Mouse (Mus musculus) cortical plate, adult 2 months (tissue): ENCODE results near the gene Mamdc2. TPM values are rescaled to one million over a fixed set of nuclear protein-coding genes. Genes with fewer than 3 reads are reported as not detected.

Experiments used
- H3K27ac ChIP-seq: fragments of 200-500 bp; 2 replicates; pipeline ENCODE4 v1.5.1; 2012; ENCODE audit warnings: low read length, control low read depth, inconsistent platforms; ENCODE audit not compliant: insufficient read depth
- H3K4me1 ChIP-seq: fragments of 200-500 bp; 2 replicates; pipeline ENCODE4 v1.6.1; 2011; ENCODE audit warnings: low read length; ENCODE audit not compliant: control insufficient read depth, insufficient read depth
- H3K4me3 ChIP-seq: fragments of 200-500 bp; 2 replicates; pipeline ENCODE4 v1.5.1; 2011; ENCODE audit warnings: mild to moderate bottlenecking, low read length, control low read depth; ENCODE audit not compliant: insufficient read depth
- CTCF ChIP-seq: fragments of 200-500 bp; IDR thresholded peaks from 2 replicates; pipeline ENCODE4 v1.5.1; 2011; ENCODE audit warnings: mild to moderate bottlenecking, control low read depth, low read length; ENCODE audit not compliant: insufficient read depth; ENCODE audit errors: extremely low read depth
- POLR2A ChIP-seq: fragments of 200-500 bp; IDR thresholded peaks from 2 replicates; pipeline ENCODE4 v1.6.1; 2011; ENCODE audit warnings: mild to moderate bottlenecking, low read length, control low read depth; ENCODE audit not compliant: insufficient read depth; ENCODE audit errors: extremely low read depth
- polyA plus RNA-seq: library from polyadenylated mRNA; depleted of rRNA; stranded (reverse); fragments of >200 nt; gene quantifications from 2 replicates; pipeline ENCODE4 v1.2.3, GENCODE M21; 2012

Gene Mamdc2
- polyA plus RNA-seq, 1 experiment, result 0.92 TPM

GRCm38 (mm10) chr19:23362006-23362405, 86.2 kb downstream of the Mamdc2 start:
- Histone ChIP-seq H3K4me1 (peaks cover 2% of the 10 kb centered on the region; the same call in 1 of the 2 replicates), H3K4me3 (no peak overlapping the region), H3K27ac (no peak overlapping the region)
- TF ChIP-seq POLR2A (no peak), CTCF (no peak)

GRCm38 (mm10) chr19:23361124-23361523, 87.1 kb downstream of the Mamdc2 start:
- H3K27ac ChIP-seq, result no peak overlapping the region

GRCm38 (mm10) chr19:23360536-23360935, 87.7 kb downstream of the Mamdc2 start:
- no peak for TF ChIP-seq POLR2A
- no peak for TF ChIP-seq CTCF
- Histone ChIP-seq H3K27ac (no peak overlapping the region), H3K4me1 (peaks cover 2% of the 10 kb centered on the region; the same call in 1 of the 2 replicates), H3K4me3 (no peak overlapping the region)

More at GRCm38 (mm10) chr19:23361124-23361523, 87.1 kb downstream of the Mamdc2 start:
- Histone ChIP-seq H3K4me1 (peaks cover 2% of the 10 kb centered on the region; the same call in 1 of the 2 replicates), H3K4me3 (no peak overlapping the region)
- 0 out of 2 replicates have a peak, but pooled peaks have one; percentile 14 for TF ChIP-seq CTCF
- no peak for TF ChIP-seq POLR2A

- no peak overlapping the region for H3K27ac ChIP-seq
- peaks cover 2% of the 10 kb centered on the region; the same call in 1 of the 2 replicates for H3K4me1 ChIP-seq
- no peak for TF ChIP-seq POLR2A
- no peak for TF ChIP-seq CTCF
- H3K4me3 ChIP-seq, result no peak overlapping the region
Observed at GRCm38 (mm10) chr19:23357253-23357652, 91.0 kb downstream of the Mamdc2 start.

- no peaks in the 10 kb centered on the region for H3K4me1 ChIP-seq
- no peak overlapping the region for H3K4me3 ChIP-seq
- TF ChIP-seq CTCF, result no peak
- no peak for TF ChIP-seq POLR2A
- H3K27ac ChIP-seq, result no peak overlapping the region
Observed at GRCm38 (mm10) chr19:23354738-23355137, 93.5 kb downstream of the Mamdc2 start.

- no peaks in the 10 kb centered on the region for H3K4me1 ChIP-seq
- no peak overlapping the region for H3K4me3 ChIP-seq
- H3K27ac ChIP-seq, result no peak overlapping the region
- no peak for TF ChIP-seq CTCF
- no peak for TF ChIP-seq POLR2A
Observed at GRCm38 (mm10) chr19:23353881-23354401, 94.3 kb downstream of the Mamdc2 start.

- no peak overlapping the region for H3K27ac ChIP-seq
- no peaks in the 10 kb centered on the region for H3K4me1 ChIP-seq
- no peak overlapping the region for H3K4me3 ChIP-seq
- TF ChIP-seq POLR2A (no peak), CTCF (no peak)
Observed at GRCm38 (mm10) chr19:23353161-23353560, 95.1 kb downstream of the Mamdc2 start.

GRCm38 (mm10) chr19:23351808-23352491, 96.3 kb downstream of the Mamdc2 start:
- Histone ChIP-seq H3K27ac (no peak overlapping the region), H3K4me1 (no peaks in the 10 kb centered on the region), H3K4me3 (no peak overlapping the region)
- TF ChIP-seq CTCF (no peak), POLR2A (no peak)

GRCm38 (mm10) chr19:23349930-23350329, 98.3 kb downstream of the Mamdc2 start:
- Histone ChIP-seq H3K4me3 (no peak overlapping the region), H3K27ac (no peak overlapping the region), H3K4me1 (no peaks in the 10 kb centered on the region)
- TF ChIP-seq CTCF, result no peak

- Histone ChIP-seq H3K4me1 (peaks cover 2% of the 10 kb centered on the region), H3K27ac (no peak overlapping the region), H3K4me3 (no peak overlapping the region)
- no peak for TF ChIP-seq POLR2A
Observed at GRCm38 (mm10) chr19:23342782-23343181, 105.5 kb downstream of the Mamdc2 start.
